Mouse (Mus musculus) gastrocnemius, postnatal 25 days (tissue): ENCODE results near the gene Eml5. TPM values are rescaled to one million over a fixed set of nuclear protein-coding genes. Genes with fewer than 3 reads are reported as not detected.

Experiments used
- DNase-seq: peaks from one replicate; pipeline ENCODE4 v3.0.0; 2022
- long read RNA-seq, 2 experiments: library from polyadenylated mRNA; stranded (forward); transcript quantifications; one replicate each; pipeline ENCODE4 v2.0.0; 2021
- total RNA-seq, 2 experiments: library from RNA; stranded (reverse); gene quantifications; 1 replicate in 1 of 2; 2 replicates in 1 of 2; pipeline ENCODE4 v1.2.3; 2021

Eml5 gene
- 1 to 10 TPM; 2.4 TPM for total RNA-seq
- long read RNA-seq, experiment 1, partial matches to known transcripts = 0 of 2 reads
- long read RNA-seq, experiment 1, other reads (novel, unspliced or antisense) = 2 of 2 reads
- long read RNA-seq, experiment 2, partial matches to known transcripts = 0 of 5 reads
- long read RNA-seq, experiment 2, other reads (novel, unspliced or antisense) = 5 of 5 reads

DNA sequence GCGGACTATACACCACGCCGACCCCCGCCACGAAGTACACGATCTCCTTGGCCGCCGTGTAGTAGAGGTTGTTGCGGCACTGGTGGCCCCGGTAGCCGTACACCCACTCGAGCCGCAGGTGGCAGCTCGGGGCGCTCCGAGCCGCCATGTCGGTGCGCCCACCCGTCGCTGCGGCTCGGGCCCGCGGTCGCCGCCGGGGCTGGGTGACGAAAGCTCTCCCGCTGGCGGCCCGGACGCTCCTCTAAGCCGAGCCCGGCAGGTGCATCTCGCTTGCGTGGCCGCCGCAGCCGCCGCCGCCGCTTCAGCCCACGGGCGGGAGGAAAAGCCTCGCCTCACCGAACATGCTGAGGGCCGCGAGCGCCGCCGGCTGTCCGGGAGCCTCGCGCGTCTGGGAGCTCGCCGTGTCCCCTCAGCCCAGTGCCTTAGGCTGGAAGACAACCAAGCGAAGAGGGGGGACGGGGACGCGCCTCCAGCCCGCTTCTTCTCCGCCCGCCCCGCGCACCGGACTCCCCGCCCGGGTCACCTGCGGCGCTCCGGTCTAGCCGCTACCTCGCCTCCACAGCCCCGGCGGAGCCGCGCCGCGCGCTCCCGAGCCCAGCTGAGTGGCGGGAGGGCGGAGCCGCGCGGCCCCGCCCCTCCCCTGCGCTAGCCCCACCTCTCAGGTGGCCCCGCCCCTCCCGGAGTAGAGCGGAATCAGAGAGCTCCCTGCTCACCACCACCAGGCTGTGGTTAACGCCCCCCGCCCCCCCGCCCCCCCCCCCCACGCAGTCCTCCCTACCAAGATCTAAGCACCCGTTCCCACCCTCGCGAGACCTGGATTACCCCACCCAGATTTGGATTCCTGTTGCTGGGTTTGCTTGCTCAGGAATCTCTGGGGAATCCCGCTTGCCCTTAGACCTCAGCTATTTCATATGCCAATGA is at the start of gene Eml5:
Gene Eml5, minus strand, starts transcription at position 604 of the 921 bp plus-strand sequence.
- peak; percentile 82 for DNase-seq

DNA sequence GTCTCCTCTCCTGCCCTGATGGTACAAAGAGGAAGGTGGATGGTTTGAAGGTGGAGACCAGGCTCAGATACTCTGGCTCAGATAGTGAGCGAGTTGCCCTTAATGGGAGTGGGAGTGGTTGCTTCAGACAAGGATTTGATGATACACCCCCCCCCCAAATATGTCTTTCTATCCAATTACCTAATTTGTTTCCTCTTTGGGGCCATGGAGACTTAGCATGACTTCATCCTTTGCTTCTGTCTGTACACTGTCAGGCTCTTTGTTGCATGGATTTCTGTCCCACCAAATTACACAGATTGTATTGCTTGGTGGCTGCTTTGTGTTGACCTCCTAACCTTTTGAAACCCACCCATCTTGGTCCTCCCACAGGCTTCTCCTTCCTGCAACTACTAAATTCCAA is 31.6 kb upstream of the Eml5 start:
- DNase-seq = no peak

DNA sequence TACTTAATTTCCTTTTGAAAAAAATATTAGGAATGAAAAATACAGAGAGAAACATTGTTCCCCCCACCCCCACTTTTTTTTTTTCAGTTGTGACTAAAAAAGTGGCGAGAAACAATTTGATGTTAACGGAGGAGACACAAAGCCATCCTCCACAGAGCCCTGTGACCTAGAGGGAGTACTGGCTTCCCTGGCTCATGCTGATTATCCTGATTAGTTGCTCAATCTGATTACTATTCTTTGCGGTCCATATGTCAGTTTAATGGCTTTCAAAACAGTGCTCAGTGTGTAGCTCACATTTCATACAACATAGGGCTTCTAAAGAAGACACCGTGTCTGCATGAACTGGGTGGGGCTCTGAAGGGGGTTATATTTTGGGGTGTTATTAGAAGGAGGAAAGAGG is 31.2 kb upstream of the Eml5 start:
- DNase-seq = no peak

- no peak for DNase-seq
These were observed 29.9 kb upstream of the Eml5 start for GRCm38 (mm10) chr12:98931174-98931573.

GRCm38 (mm10) chr12:98920194-98920991 is 19.1 kb upstream of the Eml5 start, which contains the start of gene Ttc8:
Ttc8 (plus strand) TSS chr12:98920574.
- DNase-seq = peak; percentile 82

GRCm38 (mm10) chr12:98910096-98910495 is 8.8 kb upstream of the Eml5 start:
- DNase-seq = no peak

DNA sequence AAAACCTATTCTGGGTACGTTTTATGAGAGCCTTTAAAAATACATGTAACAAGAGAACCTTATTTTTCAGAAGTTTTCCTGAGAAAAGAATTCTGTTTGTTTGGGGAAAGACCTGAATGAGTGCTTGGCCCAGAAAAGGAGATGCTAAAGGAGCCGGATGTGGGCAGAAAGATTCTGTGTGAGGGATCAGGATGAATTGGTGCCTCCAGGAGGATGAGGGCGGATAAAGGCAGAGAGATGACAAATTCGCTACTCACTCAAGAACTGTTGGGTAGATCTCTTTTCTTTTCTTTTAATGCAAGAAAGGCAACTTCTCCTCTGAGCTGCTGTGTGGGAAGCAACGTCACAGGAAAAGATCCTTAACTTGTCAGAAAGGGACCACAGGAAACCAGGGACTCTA is 4.2 kb upstream of the Eml5 start:
- DNase-seq = no peak

DNA sequence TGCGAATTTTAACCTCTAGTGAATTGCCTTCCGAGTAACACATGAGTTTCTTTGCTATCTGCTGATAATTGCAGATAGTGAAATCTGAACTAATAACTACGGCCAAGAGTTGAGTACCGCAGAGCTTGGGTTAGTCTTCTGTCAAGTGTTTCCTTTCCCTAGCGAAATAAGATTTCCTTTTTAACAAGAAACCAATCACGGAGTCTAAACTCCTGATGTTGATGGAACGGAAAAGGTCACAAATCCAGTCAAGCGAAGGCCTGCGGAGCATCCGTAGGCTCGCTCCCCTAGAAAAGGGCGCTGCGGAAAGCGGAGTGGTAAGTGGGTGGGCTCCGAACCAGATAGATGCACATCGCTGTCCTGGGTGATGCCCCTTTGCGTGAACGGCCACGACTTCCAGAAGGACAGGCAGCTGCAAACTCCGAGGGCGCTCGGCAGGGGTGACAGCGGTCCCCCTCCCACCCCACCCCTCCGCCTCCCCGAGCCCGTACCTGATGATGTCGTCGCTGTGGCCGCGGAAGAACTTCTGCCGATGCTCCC is 873 bp downstream of the Eml5 start:
- DNase-seq = no peak

- DNase-seq = no peak
These were observed 1.6 kb downstream of the Eml5 start for GRCm38 (mm10) chr12:98899676-98900075.

GRCm38 (mm10) chr12:98896761-98897160 is 4.5 kb downstream of the Eml5 start:
- no peak for DNase-seq

DNA sequence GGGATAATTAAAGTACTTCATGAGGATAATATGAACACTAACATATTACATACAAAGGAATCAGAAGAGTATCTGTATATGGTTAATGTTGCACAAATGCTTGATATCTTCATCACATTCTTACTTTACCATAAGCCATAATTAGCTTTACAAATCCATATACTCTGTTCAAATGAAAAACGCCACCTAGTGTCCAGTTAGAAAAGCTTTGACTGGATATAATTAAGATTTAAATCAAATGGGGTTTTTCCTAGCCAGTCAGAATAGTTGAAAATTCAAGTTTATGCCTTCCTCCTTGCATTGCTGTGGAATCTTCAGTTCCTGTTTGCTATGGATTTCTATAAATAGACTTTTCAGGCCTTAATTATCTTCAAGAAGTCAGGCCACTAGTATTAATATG is 16.8 kb downstream of the Eml5 start:
- DNase-seq = no peak

DNA sequence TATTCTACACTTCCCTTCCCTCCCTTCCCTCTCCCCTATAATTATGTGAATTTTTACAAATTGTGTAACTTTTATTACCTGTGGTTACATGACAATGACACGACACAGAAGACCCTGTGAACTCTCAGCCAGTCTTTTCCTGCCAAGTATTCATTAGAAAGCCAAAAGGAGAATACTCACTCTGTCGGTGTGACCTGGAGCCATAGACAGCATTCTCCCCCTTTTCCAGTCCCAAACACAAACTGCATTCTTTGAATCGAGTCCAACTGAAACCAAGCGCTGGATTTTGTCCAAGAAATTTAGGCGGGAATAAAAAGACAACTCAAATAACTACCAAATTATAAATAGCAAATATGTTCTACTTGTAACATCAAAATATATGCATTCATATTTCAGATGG is 19.5 kb downstream of the Eml5 start:
- DNase-seq = no peak

- no peak for DNase-seq
These were observed 22.6 kb downstream of the Eml5 start for GRCm38 (mm10) chr12:98878693-98879092.

GRCm38 (mm10) chr12:98875216-98875615 is 26.1 kb downstream of the Eml5 start:
- no peak for DNase-seq

DNA sequence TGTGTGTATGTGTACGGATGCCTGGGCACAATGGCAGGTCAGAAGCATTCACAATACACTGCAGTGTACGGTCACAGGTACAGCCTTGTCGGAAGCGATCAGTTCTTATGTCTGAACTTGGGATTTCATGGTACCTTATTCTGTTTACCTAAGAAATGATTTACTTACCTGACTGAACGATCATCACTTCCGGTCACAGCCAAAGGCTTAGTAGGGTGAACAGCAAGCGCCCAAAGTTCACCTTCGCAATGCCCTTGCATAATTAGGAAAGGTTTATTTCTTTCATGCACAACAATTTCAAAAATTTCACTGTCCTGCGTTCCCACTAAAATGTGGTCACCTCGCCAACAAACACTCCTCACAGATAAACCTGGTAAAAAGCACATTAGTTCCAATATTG is 28.4 kb downstream of the Eml5 start:
- DNase-seq = no peak

DNA sequence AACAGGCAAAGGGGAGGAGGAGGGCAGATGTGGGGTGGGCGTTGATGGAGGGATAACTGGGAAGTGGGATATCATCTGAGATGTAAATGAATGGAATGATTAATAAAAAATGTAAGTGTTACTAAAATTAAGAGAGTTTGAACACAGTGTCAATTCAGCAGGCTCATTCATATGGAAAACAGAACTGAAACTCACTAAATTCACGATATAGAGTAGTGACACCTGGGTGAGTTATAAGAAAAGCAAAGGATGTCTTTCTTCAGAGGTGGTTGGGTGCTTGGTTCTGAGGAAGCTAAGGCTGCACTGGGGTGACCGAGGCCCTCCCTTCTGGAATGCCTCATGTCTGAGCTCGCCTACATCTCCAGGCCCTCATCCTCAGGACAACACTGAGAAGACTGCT is 37.8 kb downstream of the Eml5 start:
- no peak for DNase-seq

- no peak for DNase-seq
These were observed 41.0 kb downstream of the Eml5 start for GRCm38 (mm10) chr12:98860316-98860715.

DNA sequence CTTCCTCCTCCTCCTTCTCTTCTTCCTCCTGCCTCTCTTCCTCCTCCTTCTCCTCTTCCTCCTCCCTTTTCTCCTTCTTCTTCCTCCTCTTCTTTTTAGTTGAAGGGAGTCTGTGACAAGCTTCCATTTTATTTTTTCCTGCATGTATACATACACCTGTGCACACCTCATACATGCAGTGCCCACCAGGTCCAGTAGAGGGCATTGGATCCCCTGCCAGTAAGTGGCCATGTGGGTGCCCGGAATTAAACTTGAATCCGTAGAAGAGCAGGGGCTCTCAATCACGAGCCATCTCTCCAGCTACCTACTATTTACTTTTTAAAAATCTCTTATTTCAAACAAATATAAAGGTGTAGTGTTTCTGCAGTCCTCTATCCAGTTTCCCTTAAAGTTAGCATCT is 50.5 kb downstream of the Eml5 start:
- DNase-seq = no peak

GRCm38 (mm10) chr12:98844774-98845173 is 56.5 kb downstream of the Eml5 start:
- DNase-seq = no peak

- no peak for DNase-seq
These were observed 61.1 kb downstream of the Eml5 start for GRCm38 (mm10) chr12:98840135-98840534.

- no peak for DNase-seq
These were observed 63.3 kb downstream of the Eml5 start for GRCm38 (mm10) chr12:98837940-98838339.

DNA sequence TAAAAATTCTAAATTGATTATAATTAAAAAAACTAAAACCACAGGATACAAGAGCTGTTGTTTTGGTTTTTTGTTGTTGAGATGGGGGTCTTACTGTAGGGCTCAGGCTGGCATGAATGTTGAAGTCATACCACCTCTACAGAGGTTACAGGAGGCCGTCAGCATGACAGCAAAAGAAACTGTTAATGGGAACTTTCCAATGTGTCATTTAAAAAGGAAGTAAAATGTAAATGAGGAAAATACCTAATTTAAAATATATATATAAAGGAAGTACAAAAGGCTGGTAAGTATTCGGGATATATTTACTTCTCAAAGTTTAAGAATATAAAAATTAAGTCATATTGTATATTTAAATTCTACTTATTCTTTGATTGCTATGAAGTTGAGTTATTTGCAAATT is 65.8 kb downstream of the Eml5 start:
- no peak for DNase-seq

DNA sequence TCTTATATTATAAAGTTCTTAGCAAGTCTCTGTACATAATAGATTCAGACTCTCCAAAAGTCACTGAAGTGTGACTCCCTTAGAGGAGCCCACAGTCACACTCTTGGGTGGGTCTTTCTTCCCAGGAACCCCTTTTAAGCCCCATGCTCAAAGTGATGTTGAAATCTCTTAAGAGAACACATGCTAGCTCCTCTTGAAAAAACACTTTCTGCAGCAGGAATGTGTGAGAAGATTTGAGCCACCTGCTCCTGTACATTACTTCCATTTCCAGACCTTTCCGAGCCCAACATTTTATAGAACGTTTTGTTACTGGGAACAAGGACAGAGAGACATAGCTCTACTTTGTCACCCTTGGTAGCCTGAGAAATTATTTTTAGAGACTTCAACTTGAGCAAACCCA is 66.4 kb downstream of the Eml5 start:
- no peak for DNase-seq
